Mouse (Mus musculus): Measurements from ENCODE around the gene Ppp1r9a.

- TF ChIP-seq CTCF (IDR thresholded peaks at IDR 0.05; ENCODE audit: extremely low read depth, insufficient read depth, insufficient read length, insufficient replicate concordance): no peak
- no peak for TF ChIP-seq POLR2A (IDR thresholded peaks at IDR 0.05; ENCODE audit: low read depth, low read length)
Observed at GRCm38 (mm10) chr6:5120229-5120628, 217.5 kb downstream of the Ppp1r9a start.
